Mouse (Mus musculus) spleen, embryonic (tissue): ENCODE measurements around the gene Hebp2.
"Not testable (repeated sequence)": the region's sequence is repeated elsewhere in the genome, so short reads cannot be mapped to it uniquely, and the experiment has no call there.

Experiments
- CTCF ChIA-PET: fragments of 350-600 bp; sonication (Branson Sonifier 250); formaldehyde crosslinking; loops from one replicate; lab custom pipeline; 2022; lab: Charles Lee

Gene Hebp2

DNA sequence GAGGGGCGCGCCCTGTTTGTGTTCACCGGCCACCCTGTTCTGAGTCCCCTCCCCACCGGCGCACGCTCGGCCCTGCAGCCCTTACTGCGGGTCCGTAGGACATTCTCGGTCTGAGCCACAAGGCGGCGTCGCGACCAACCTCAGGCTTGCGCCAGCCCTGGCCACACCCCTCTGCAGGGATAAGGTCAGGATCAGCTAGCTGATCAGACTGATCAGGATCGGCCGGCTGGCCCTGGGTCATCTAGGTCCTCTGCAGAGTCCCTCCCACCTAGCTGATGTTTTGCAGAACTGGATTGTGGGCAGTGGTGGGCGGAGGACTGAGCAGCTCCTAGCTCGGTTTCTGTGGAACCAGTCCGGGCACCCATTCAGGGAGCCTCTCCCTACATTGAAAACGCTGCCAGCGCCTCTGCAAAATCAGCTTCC, at the start of gene Hebp2:
Gene Hebp2 (minus strand): TSS at position 264 of the 423 bp plus-strand sequence.
- CTCF ChIA-PET, result interaction anchor here (1.0 kb wide), 1 partner anchor 365 kb away, joined by 4 read pairs; no protein-coding TSS in a partner anchor

- CTCF ChIA-PET, result no interaction called here
Observed at GRCm38 (mm10) chr10:18589455-18589854, 43.6 kb upstream of the Hebp2 start.

DNA sequence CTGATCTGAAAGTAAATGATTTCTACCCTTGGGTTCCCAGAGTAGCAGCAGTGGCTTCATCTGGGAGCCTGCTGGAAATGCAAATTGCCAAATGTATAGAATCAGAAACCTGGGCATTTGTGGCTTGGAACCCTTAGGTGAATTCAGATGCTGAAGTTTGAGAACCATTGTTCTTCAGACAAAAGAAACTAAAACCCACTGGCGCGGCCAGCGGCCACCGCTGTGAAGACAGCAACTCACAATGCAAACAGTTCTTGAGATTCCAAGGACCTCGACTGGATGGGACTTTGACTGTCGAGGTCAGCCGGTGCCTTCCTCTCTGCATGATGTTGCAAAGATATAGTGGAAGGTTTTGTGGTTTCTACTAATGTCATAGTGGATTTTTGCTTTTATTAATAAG, 38.3 kb upstream of the Hebp2 start:
- CTCF ChIA-PET, result interaction anchor here (0.6 kb wide), 1 partner anchor 14 kb away, joined by 15 read pairs; no protein-coding TSS in a partner anchor

DNA sequence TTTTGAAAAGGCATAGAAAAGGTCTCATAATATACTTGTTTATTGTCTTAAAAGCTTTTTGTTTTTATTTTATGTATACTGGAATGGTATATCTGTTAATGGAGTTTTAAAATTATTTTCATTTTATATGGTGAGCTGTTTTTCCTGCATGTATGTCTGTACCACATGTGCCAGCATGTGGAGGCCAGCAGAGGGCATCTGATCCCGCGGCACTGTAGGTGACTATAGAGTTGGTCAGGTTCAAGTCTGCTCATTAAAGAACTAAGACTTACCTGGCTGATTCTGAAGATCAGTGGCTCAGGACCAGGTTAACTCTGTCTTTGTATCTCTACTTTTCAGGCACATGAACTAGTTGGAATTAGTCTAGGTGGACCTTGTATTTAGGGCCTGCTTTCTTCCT, 26.7 kb upstream of the Hebp2 start:
- CTCF ChIA-PET, result interaction anchor here (0.7 kb wide), 1 partner anchor 1338 kb away, joined by 3 read pairs; no protein-coding TSS in a partner anchor

DNA sequence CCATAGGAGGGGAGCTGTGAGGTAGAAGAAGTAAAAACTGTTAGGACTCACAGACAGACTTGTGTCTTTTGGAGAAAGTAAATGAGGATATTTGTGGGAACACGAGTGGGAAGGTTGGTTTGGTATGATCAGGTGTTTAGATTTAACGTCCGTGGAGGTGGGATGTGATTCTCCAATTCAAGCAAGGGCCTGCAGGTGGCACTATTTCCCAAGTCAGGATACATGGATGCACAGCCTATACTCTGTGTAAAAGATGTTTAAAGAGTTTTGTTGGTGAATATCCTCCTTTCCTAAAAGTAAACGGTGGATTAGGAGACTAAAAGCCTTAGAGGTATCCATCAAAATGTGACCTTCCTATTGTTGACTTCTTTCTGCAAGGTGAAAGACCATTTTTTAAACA, 17.1 kb upstream of the Hebp2 start:
- CTCF ChIA-PET, result no interaction called here

DNA sequence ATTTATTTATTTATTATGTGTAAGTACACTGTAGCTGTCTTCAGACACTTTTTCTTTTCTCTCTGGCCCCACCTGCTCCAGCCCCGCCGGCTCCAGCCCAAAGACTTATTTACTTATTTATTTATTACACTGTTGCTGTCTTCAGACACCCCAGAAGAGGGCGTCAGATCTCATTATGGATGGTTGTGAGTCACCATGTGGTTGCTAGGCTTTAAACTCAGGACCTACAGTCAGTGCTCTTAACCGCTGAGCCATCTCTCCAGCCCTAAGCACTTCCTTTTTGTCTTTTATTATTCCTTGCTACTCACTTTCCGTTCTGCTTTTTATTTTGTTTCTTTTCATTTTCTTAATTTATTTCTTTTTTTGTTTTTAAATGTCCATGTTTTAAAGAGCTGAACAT, 15.6 kb upstream of the Hebp2 start:
- CTCF ChIA-PET, result no interaction called here

- CTCF ChIA-PET, result not testable (repeated sequence)
Observed at GRCm38 (mm10) chr10:18559076-18559475, 13.2 kb upstream of the Hebp2 start.

DNA sequence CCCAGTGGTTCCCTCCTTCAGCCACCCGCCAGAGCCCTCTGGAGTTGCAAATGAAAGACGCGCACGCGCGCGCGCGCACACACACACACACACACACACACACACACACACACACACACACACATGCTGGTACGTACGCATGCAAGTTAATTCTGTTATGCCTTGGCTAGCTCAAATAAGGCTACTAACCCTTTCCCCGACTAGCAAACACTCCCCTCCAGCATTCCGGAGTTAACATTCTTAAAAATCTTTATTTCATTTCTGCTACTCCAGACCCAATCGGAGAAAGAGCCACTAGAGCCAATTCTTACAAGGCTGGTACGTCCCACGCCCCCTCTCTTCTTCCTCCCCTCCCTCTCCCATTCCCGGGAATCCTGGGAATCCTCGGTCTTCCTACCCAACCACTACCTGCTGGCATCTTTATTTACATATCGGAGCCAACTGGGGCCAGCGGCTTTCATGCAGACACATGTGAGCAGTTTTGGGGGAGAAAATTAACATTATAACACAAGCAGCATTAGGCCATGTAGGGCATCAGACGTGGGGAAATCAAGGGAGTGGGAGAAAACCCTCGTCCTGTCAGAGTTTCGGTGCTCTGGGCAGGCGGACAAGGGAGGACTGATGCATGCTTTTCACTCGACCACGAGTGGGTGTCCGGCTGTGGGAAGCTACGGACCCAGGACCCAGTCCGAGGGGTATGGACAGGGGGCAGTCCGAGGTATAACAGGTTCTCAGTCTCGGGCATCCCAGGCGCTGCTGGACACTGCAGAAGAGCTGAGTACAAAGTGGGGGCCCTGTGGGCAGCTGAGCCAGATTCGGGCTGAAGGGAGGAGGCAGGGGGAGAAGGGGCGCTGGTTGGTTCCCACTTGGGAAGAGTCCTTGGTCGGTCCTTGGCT, 3.7 kb upstream of the Hebp2 start:
- CTCF ChIA-PET, result interaction anchor here (0.6 to 0.7 kb wide), 2 partner anchors 50 to 1308 kb away, joined by 3 read pairs; no protein-coding TSS in a partner anchor

DNA sequence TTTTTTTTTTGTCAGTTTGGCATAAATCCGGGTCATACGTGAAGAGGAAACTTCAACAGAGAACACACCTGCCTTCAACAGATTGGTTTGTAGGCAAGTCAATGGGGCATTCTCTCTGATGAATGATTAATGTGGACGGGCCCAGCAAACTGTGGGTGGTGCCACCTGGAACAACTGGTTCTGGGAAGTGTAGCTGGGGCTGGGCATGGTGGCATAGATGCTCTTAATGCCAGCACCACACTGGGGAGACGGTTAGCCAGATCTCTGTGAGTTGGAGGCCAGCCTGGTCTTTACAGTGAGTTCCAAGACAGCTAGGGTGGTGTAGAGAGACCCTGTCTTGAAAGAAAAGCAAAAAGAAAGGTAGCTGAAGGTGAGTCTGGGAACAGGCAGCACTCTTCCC, 1.5 kb upstream of the Hebp2 start:
- CTCF ChIA-PET, result no interaction called here

GRCm38 (mm10) chr10:18545309-18545708, 567 bp downstream of the Hebp2 start:
- CTCF ChIA-PET, result interaction anchor here (1.0 kb wide), 1 partner anchor 365 kb away, joined by 4 read pairs; no protein-coding TSS in a partner anchor

GRCm38 (mm10) chr10:18536889-18537288, 9.0 kb downstream of the Hebp2 start:
- CTCF ChIA-PET, result no interaction called here

DNA sequence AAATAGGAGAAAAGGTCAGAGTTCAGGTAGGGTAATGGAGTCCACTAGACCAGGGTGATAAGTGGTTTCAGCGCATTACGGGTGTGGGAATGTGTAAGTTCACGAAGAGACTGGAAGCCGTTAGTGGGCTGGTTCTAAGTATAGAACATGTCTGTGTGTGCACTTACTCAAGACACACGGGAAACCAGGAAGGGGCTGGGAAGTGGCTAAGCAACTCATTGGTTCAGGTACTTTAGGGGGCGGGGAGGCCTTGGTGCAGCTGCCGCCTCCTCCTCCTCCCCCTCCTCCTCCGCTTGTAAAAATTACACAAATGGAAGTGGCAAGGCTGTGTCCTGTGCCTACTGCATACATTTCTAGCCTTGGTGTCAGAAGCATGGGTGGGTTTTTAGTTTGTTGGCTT, 13.6 kb downstream of the Hebp2 start:
- CTCF ChIA-PET, result no interaction called here

- CTCF ChIA-PET, result no interaction called here
Observed at GRCm38 (mm10) chr10:18530161-18530560, 15.7 kb downstream of the Hebp2 start.

DNA sequence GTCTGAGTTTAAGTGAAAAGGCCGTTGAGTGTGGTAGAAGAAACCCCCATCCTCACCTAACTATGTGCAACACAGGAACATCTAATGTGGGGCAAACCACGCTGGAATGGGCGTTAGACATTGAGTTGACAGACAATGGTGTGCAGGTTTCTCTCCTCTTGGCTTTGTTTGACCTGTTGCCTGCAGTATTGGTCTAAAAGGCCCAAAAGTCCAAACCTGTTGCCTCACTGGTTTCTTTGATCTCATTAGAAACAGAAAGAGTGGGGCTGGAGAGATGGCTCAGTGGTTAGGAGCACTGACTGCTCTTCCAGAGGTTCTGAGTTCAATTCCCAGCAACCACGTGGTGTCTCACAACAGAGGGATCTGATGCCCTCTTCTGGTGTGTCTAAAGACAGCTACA, 16.7 kb downstream of the Hebp2 start:
- CTCF ChIA-PET, result interaction anchor here (0.5 to 0.7 kb wide), 2 partner anchors 37 to 84 kb away, joined by 4 to 10 read pairs; no protein-coding TSS in a partner anchor

DNA sequence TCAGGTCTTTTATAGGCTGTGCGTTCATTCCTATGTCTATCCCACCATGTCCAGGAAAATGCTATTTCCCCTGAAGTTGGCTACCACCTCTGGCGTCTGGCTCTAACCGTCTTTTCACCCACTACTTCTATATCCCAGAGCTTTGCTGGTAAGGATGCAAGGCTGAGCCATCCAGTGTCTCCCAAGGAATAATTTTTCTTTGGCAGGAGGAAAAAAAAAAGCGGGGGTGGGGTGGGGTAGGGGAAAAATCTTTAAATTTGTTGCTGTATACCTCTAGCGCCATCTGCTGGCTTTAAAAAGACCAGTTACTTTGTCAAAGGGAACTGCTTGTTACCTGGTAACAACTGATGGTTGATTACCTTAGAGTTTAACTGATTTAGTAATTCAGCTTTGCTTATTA, 17.4 kb downstream of the Hebp2 start:
- CTCF ChIA-PET, result interaction anchor here (0.7 kb wide), 2 partner anchors 36 to 110 kb away, joined by 4 to 7 read pairs; no protein-coding TSS in a partner anchor

DNA sequence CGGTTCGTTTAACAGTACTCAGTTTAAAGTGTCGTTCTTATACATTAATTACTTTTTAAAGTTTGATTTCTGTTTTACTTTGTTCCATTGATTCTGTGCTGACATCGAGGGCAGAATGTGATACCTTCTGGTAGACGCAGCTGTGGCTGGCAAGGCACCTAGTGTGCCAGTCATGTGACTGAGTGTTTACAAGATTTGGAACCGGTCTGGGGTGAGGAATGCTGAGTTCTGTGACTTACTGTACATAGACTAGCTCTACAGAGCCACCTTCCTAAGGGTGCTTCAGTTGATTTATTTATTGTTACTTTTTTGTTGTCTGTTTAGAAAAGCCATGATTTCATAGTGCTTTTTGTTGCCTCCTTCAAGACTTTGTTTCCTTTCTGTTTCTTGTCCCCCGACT, 18.1 kb downstream of the Hebp2 start:
- CTCF ChIA-PET, result interaction anchor here (0.7 kb wide), 1 partner anchor 109 kb away, joined by 7 read pairs; no protein-coding TSS in a partner anchor

- CTCF ChIA-PET, result interaction anchor here (0.7 kb wide), 1 partner anchor 328 kb away, joined by 4 read pairs; no protein-coding TSS in a partner anchor
Observed at GRCm38 (mm10) chr10:18526851-18527675, 18.8 kb downstream of the Hebp2 start.

GRCm38 (mm10) chr10:18526184-18526850, 19.6 kb downstream of the Hebp2 start:
- CTCF ChIA-PET, result interaction anchor here (0.7 kb wide), 1 partner anchor 329 kb away, joined by 4 read pairs; no protein-coding TSS in a partner anchor

DNA sequence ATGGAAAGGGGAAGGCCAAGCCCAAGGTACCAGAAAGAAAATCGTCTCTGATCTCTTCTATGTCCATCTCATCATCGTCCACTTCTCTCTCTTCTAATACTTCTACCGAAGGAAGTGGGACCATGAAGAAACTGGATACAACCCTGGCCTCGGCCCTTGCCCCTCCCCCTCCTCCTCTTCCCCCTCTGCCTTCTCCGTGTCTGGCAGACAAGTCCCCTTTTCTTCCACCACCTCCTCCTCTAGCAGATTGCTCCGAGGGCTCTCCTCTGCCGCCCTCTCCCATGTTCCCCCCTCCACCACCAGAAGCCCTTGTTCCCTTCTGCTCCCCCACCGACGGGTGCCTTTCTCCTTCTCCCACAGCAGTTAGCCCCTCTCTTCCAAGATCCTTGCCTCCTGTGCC, 20.1 kb downstream of the Hebp2 start:
- CTCF ChIA-PET, result no interaction called here

GRCm38 (mm10) chr10:18525311-18525710, 20.6 kb downstream of the Hebp2 start:
- CTCF ChIA-PET, result no interaction called here

DNA sequence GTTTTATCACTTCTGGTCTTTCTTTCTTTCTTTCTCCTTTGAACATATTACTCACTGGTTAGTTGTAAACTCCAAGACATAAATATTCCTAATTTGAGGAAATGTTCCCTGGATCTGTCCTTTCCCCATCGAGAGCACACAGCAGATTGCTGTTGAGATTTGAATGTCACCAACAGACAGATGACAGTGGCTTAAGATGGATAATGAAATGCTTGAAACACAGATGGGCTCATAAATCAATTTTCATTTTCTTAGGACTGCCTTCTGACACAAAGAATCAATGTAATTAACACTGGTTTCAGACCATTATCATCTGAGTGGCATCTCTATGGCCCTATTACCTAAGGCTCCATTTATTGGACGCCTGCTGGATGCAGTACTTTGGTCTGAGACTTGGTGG, 23.3 kb downstream of the Hebp2 start:
- CTCF ChIA-PET, result no interaction called here
